Mouse (Mus musculus) CH12.LX (cell line): ENCODE measurements around the gene Tpcn1. TPM values are rescaled to one million over a fixed set of nuclear protein-coding genes. Genes with fewer than 3 reads are reported as not detected.

Experiments
- DNase-seq: peaks from one replicate; pipeline ENCODE4 v3.0.0-alpha.2; 2013; ENCODE audit errors: extremely low read depth
- H3K27ac ChIP-seq: 2 replicates; pipeline ENCODE4 v1.5.1; 2012; ENCODE audit warnings: low read depth, mild to moderate bottlenecking, control low read depth, moderate library complexity; ENCODE audit not compliant: insufficient read depth
- H3K27me3 ChIP-seq: replicated peaks from 2 replicates; pipeline ENCODE3; 2012; ENCODE audit warnings: inconsistent platforms
- H3K36me3 ChIP-seq, 2 experiments: replicated peaks in 1 of 2; 2 replicates each; pipeline versions ENCODE3 to v1.6.1; 2012; ENCODE audit warnings: inconsistent platforms in 1 of 2, low read length in 1 of 2, mild to moderate bottlenecking in 1 of 2, mixed read lengths in 1 of 2, moderate library complexity in 1 of 2; ENCODE audit not compliant: control insufficient read depth in 1 of 2, insufficient read depth in 1 of 2
- H3K4me1 ChIP-seq, 2 experiments: 2 replicates each; pipeline ENCODE4 v1.6.1; 2012; ENCODE audit warnings: inconsistent platforms in 1 of 2, moderate library complexity in 1 of 2; ENCODE audit not compliant: insufficient read depth in 2 of 2, control insufficient read depth in 1 of 2
- H3K4me2 ChIP-seq: 2 replicates; pipeline ENCODE4 v1.6.1; 2012; ENCODE audit warnings: low read depth, mild to moderate bottlenecking, control low read depth; ENCODE audit not compliant: poor library complexity, insufficient read depth, severe bottlenecking
- H3K4me3 ChIP-seq, 3 experiments: fragments of 150-350 bp in 1 of 3; sonication (generic) in 1 of 3; replicated peaks in 1 of 3; 2 replicates each; pipeline versions ENCODE3 to v1.5.1; 2011 to 2012; ENCODE audit warnings: low read depth in 2 of 3, low read length in 2 of 3, mild to moderate bottlenecking in 2 of 3, moderate library complexity in 2 of 3, control low read depth in 1 of 3, improper control_type of control experiment in 1 of 3, inconsistent platforms in 1 of 3, mixed read lengths in 1 of 3; ENCODE audit not compliant: poor library complexity in 1 of 3
- H3K79me2 ChIP-seq: replicated peaks from 2 replicates; pipeline ENCODE4 v1.6.1; 2012; ENCODE audit warnings: mild to moderate bottlenecking, moderate library complexity; ENCODE audit not compliant: control insufficient read depth, poor library complexity, insufficient read depth, severe bottlenecking; ENCODE audit errors: extremely low read depth
- H3K9ac ChIP-seq: 2 replicates; pipeline ENCODE4 v1.6.1; 2012; ENCODE audit warnings: low read depth, mild to moderate bottlenecking, control low read depth, moderate library complexity; ENCODE audit not compliant: insufficient read depth
- H3K9me3 ChIP-seq: replicated peaks from 2 replicates; pipeline ENCODE3; 2012; ENCODE audit warnings: low read length, inconsistent platforms, mixed read lengths
- CHD2 ChIP-seq: IDR thresholded peaks from 2 replicates; pipeline ENCODE4 v1.6.1; 2011; ENCODE audit warnings: low read length, improper control_type of control experiment
- CTCF ChIP-seq, 2 experiments: IDR thresholded peaks in 1 of 2; conservative IDR thresholded peaks in 1 of 2; 2 replicates each; pipeline ENCODE4 v1.5.1; 2011 to 2012; ENCODE audit warnings: low read depth in 2 of 2, low read length in 2 of 2, improper control_type of control experiment in 1 of 2, inconsistent platforms in 1 of 2, mild to moderate bottlenecking in 1 of 2, moderate library complexity in 1 of 2
- E2F4 ChIP-seq: IDR thresholded peaks from 2 replicates; pipeline ENCODE4 v1.6.1; 2011; ENCODE audit warnings: low read depth, low read length, improper control_type of control experiment; ENCODE audit not compliant: insufficient replicate concordance
- ELF1 ChIP-seq: IDR thresholded peaks from 2 replicates; pipeline ENCODE4 v1.6.1; 2014; ENCODE audit warnings: low read depth, mild to moderate bottlenecking, inconsistent platforms, low read length, improper control_type of control experiment
- HCFC1 ChIP-seq: IDR thresholded peaks from 2 replicates; pipeline ENCODE4 v1.6.1; 2012; ENCODE audit warnings: low read depth, mild to moderate bottlenecking, inconsistent platforms, low read length, improper control_type of control experiment
- IRF4 ChIP-seq: IDR thresholded peaks from 2 replicates; pipeline ENCODE4 v1.6.1; 2014; ENCODE audit warnings: low read depth, mild to moderate bottlenecking, inconsistent platforms, low read length, improper control_type of control experiment
- JUN ChIP-seq: IDR thresholded peaks from 2 replicates; pipeline ENCODE4 v1.6.1; 2011; ENCODE audit warnings: low read depth, mild to moderate bottlenecking, low read length, improper control_type of control experiment, moderate library complexity; ENCODE audit not compliant: insufficient read depth
- KAT2A ChIP-seq: IDR thresholded peaks from 2 replicates; pipeline ENCODE4 v1.6.1; 2012; ENCODE audit warnings: low read length, improper control_type of control experiment, inconsistent platforms; ENCODE audit not compliant: insufficient replicate concordance
- MAFK ChIP-seq: IDR thresholded peaks from 2 replicates; pipeline ENCODE4 v1.6.1; 2011; ENCODE audit warnings: low read length, improper control_type of control experiment; ENCODE audit not compliant: insufficient replicate concordance
- MAX ChIP-seq: IDR thresholded peaks from 2 replicates; pipeline ENCODE4 v1.6.1; 2011; ENCODE audit warnings: low read length, improper control_type of control experiment
- MXI1 ChIP-seq: IDR thresholded peaks from 2 replicates; pipeline ENCODE4 v1.6.1; 2011; ENCODE audit warnings: mild to moderate bottlenecking, low read depth, low read length, improper control_type of control experiment
- MYC ChIP-seq: IDR thresholded peaks from 2 replicates; pipeline ENCODE4 v1.6.1; 2011; ENCODE audit warnings: low read depth, mild to moderate bottlenecking, improper control_type of control experiment, low read length
- NELFE ChIP-seq: IDR thresholded peaks from 2 replicates; pipeline ENCODE4 v1.6.1; 2011; ENCODE audit warnings: low read depth, low read length, improper control_type of control experiment
- POLR2A ChIP-seq: IDR thresholded peaks from 2 replicates; pipeline ENCODE4 v1.6.1; 2011; ENCODE audit warnings: low read depth, mild to moderate bottlenecking, improper control_type of control experiment, low read length
- POLR2AphosphoS2 ChIP-seq: IDR thresholded peaks from 2 replicates; pipeline ENCODE4 v1.6.1; 2011; ENCODE audit warnings: low read depth, low read length, improper control_type of control experiment
- SIN3A ChIP-seq: IDR thresholded peaks from 2 replicates; pipeline ENCODE4 v1.6.1; 2012; ENCODE audit warnings: low read length, improper control_type of control experiment, inconsistent platforms
- SMC3 ChIP-seq: IDR thresholded peaks from 2 replicates; pipeline ENCODE4 v1.6.1; 2011; ENCODE audit warnings: low read depth, low read length, improper control_type of control experiment
- TCF12 ChIP-seq: IDR thresholded peaks from 2 replicates; pipeline ENCODE4 v1.6.1; 2014; ENCODE audit warnings: low read depth, mild to moderate bottlenecking, inconsistent platforms, low read length, improper control_type of control experiment
- UBTF ChIP-seq: IDR thresholded peaks from 2 replicates; pipeline ENCODE4 v1.6.1; 2012; ENCODE audit warnings: low read depth, mild to moderate bottlenecking, inconsistent platforms, low read length, improper control_type of control experiment, moderate library complexity
- USF1 ChIP-seq: IDR thresholded peaks from 2 replicates; pipeline ENCODE4 v1.6.1; 2014; ENCODE audit warnings: low read depth, mild to moderate bottlenecking, inconsistent platforms, low read length, improper control_type of control experiment
- USF2 ChIP-seq: conservative IDR thresholded peaks from 2 replicates; pipeline ENCODE4 v1.6.1; 2011; ENCODE audit warnings: low read depth, low read length, improper control_type of control experiment
- ZC3H11A ChIP-seq: IDR thresholded peaks from 2 replicates; pipeline ENCODE4 v1.6.1; 2012; ENCODE audit warnings: low read depth, mild to moderate bottlenecking, inconsistent platforms, low read length, improper control_type of control experiment
- ZKSCAN1 ChIP-seq: IDR thresholded peaks from 2 replicates; pipeline ENCODE4 v1.6.1; 2012; ENCODE audit warnings: low read depth, inconsistent platforms, low read length, improper control_type of control experiment, borderline replicate concordance
- ZNF384 ChIP-seq: IDR thresholded peaks from 2 replicates; pipeline ENCODE4 v1.6.1; 2012; ENCODE audit warnings: low read depth, low read length, improper control_type of control experiment, inconsistent platforms
- dilution Hi-C: fragments of 300-500 bp; cut with MboI; formaldehyde crosslinking; loops from 2 replicates; pipeline ENCODE4 v1.14.3; 2020; ENCODE audit warnings: low sequenced_read_pairs; ENCODE audit not compliant: extremely low pct_unique_long_range_greater_than_20kb, extremely low pct_ligation_motif_present
- in situ Hi-C: fragments of 300-500 bp; cut with MboI; formaldehyde crosslinking; loops from 3 replicates; pipeline ENCODE4 v1.14.3; 2019; ENCODE audit warnings: low sequenced_read_pairs, low pct_ligation_motif_present, low pct_unique_long_range_greater_than_20kb, mixed read lengths
- polyA plus RNA-seq: library from polyadenylated mRNA; unstranded; fragments of >175 nt; gene quantifications from 2 replicates; pipeline ENCODE4 v1.2.1, GENCODE M21; 2012; ENCODE audit warnings: low read depth; ENCODE audit not compliant: insufficient read length
- total RNA-seq, 2 experiments: library from RNA; depleted of rRNA; stranded (reverse); fragments of 300-350 nt in 1 of 2; fragments of >200 nt in 1 of 2; gene quantifications; 2 replicates each; pipeline ENCODE4 v1.2.3; 2012 to 2014

Tpcn1 gene
- total and polyA plus RNA-seq, 3 experiments, result 0.90 to 5.4 (median 2.2) TPM

GRCm38 (mm10) chr5:120512911-120513555, 75.4 kb downstream of the Tpcn1 start:
- Histone ChIP-seq H3K27ac (no peak overlapping the region), H3K4me1 (peaks cover 26 to 73% of the 10 kb centered on the region in 2 experiments), H3K79me2 (no peaks in the 10 kb centered on the region), H3K4me3 (no peak overlapping the region)
- dilution Hi-C loops, result no loop called here
- TF ChIP-seq KAT2A (no peak), UBTF (no peak), SMC3 (no peak), SIN3A (no peak), POLR2A (no peak)
- TF ChIP-seq, all 38 proteins: peak for 0
- no peak overlapping the region for H3K9ac ChIP-seq
- peaks cover 0 to 16% of the 10 kb centered on the region in 2 experiments for H3K36me3 ChIP-seq
- peaks cover 5% of the 10 kb centered on the region for H3K9me3 ChIP-seq
- in situ Hi-C loops, result loop anchor here (25.0 kb wide), 1 partner anchor 199 kb away; the partner anchor contains the start of gene Dtx1
- no peak overlapping the region for H3K4me2 ChIP-seq
- DNase-seq, result no peak
- H3K27me3 ChIP-seq, result peaks cover 2% of the 10 kb centered on the region

- H3K9me3 ChIP-seq, result peaks cover 5% of the 10 kb centered on the region
- H3K27me3 ChIP-seq, result peaks cover 5% of the 10 kb centered on the region
- peaks cover 0 to 16% of the 10 kb centered on the region in 2 experiments for H3K36me3 ChIP-seq
- dilution Hi-C loops (no loop called here), in situ Hi-C loops (loop anchor here (25.0 kb wide), 1 partner anchor 201 kb away; the partner anchor contains the start of gene Dtx1)
- TF ChIP-seq TCF12, result no peak
- TF ChIP-seq USF2, result no peak
- no peak for TF ChIP-seq MYC
- TF ChIP-seq ZC3H11A, result no peak
- no peak for TF ChIP-seq MAX
- TF ChIP-seq CHD2, result no peak
- DNase-seq, result no peak
- peak overlapping the region; percentile 66 to 73 (median 72) for H3K4me3 ChIP-seq
- H3K4me1 ChIP-seq, result peaks cover 15 to 64% of the 10 kb centered on the region in 2 experiments
- H3K79me2 ChIP-seq, result no peaks in the 10 kb centered on the region
- peak overlapping the region; percentile 84 for H3K4me2 ChIP-seq
- no peak overlapping the region for H3K27ac ChIP-seq
- H3K9ac ChIP-seq, result peak overlapping the region; percentile 51
Observed at GRCm38 (mm10) chr5:120511643-120512220, 76.7 kb downstream of the Tpcn1 start.

- H3K4me1 ChIP-seq, result peaks cover 9 to 61% of the 10 kb centered on the region in 2 experiments
- DNase-seq, result peak; percentile 91
- dilution Hi-C loops (no loop called here), in situ Hi-C loops (loop anchor here (25.0 kb wide), 1 partner anchor 201 kb away; the partner anchor contains the start of gene Dtx1)
- peak within 1 kb of the TSS; percentile 84 for H3K4me2 ChIP-seq
- H3K79me2 ChIP-seq, result no peaks in the 10 kb centered on the region
- H3K4me3 ChIP-seq, result peak within 1 kb of the TSS; percentile 66 to 73 (median 72)
- H3K27ac ChIP-seq, result no peak within 1 kb of the TSS
- peaks cover 8% of the 10 kb centered on the region for H3K27me3 ChIP-seq
- H3K9me3 ChIP-seq, result peaks cover 5% of the 10 kb centered on the region
- H3K9ac ChIP-seq, result peak within 1 kb of the TSS; percentile 51
- peaks cover 0 to 16% of the 10 kb centered on the region in 2 experiments for H3K36me3 ChIP-seq
- TF ChIP-seq NELFE (peak; percentile 48; the same call in 1 of the 2 replicates), HCFC1 (peak; percentile 49), SMC3 (no peak), JUN (no peak), KAT2A (no peak), ELF1 (0 out of 2 replicates have a peak, but pooled peaks have one; percentile 57), IRF4 (no peak), POLR2AphosphoS2 (no peak), E2F4 (no peak), MXI1 (no peak), ZNF384 (peak; percentile 28; the same call in 1 of the 2 replicates), ZKSCAN1 (no peak), USF1 (no peak; the same call in 1 of the 2 replicates), MAFK (no peak), CTCF (conservative IDR thresholded peaks at IDR 0.05 in 1 of 2, IDR thresholded peaks at IDR 0.05 in 1 of 2; ENCODE audit: low read depth in 2 of 2, low read length in 2 of 2) (no peak)
Observed at GRCm38 (mm10) chr5:120510982-120511642, 77.4 kb downstream of the Tpcn1 start, which contains the start of gene Slc8b1. Gene Slc8b1, plus strand, starts transcription at chr5:120511168.
